ENCODE assay signal across 8 mouse cellular contexts in genomic region chr14:55092011-55092577, GRCm38 (mm10). TPM values are rescaled to one million over a fixed set of nuclear protein-coding genes. Genes with fewer than 3 reads are reported as not detected.
DNase-seq lines count a peak whose midpoint lies in the region; ATAC-seq and TF ChIP-seq lines count a peak whose summit lies in the region.

Gene Zfhx2, minus strand, starts transcription at chr14:55092324.

- peak within 1 kb of the TSS; percentile 73 for H3K4me3 ChIP-seq in cortical plate, adult 2 months (ENCODE audit: insufficient read depth, low read length)

- TF ChIP-seq POLR2A in cortical plate, adult 2 months (IDR thresholded peaks at IDR 0.05; ENCODE audit: extremely low read depth, insufficient read depth, low read length): peak; percentile 85

- H3K27ac ChIP-seq in cortical plate, adult 2 months (ENCODE audit: insufficient read depth, low read length): peak within 1 kb of the TSS; percentile 36

- DNase-seq in gastrocnemius, postnatal 10 days: peak; percentile 83
- DNase-seq in left cerebral cortex, postnatal 10 days (ENCODE audit: extremely low spot score in 1 of 2, low spot score in 2 of 2): peak; percentile 91 to 93
- peak; percentile 95 for DNase-seq in right cerebral cortex, postnatal 25 days
- peak; percentile 77 to 83 for DNase-seq in urinary bladder, postnatal 4 days (ENCODE audit: low spot score in 2 of 2)

- peaks cover 12% of the 10 kb centered on the region for H3K4me1 ChIP-seq in cortical plate, adult 2 months (ENCODE audit: control insufficient read depth, insufficient read depth, low read length)

- intact Hi-C loops in left cerebral cortex, postnatal 10 days (cut with DNase I): no loop called here

- TF ChIP-seq CTCF in cortical plate, adult 2 months (IDR thresholded peaks at IDR 0.05; ENCODE audit: extremely low read depth, insufficient read depth, low read length): no peak

- peak; percentile 87 for ATAC-seq in activated CD4-positive, CD25-positive, alpha-beta regulatory T cell, adult 4 months
- ATAC-seq in inflammation-experienced regulatory T-cells, adult 6 months: peak; percentile 88
- ATAC-seq in megakaryocyte-erythroid progenitor cell, adult 5-6 weeks (replicated peaks; ENCODE audit: low FRiP score, low TSS enrichment, poor library complexity, severe bottlenecking): peak; percentile 82

RNA-seq across cellular contexts. Expression of gene Zfhx2, which starts in this region (rescaled TPM):
- 1 to 10 TPM; 5.4 to 5.5 TPM for polyA plus RNA-seq in activated CD4-positive, CD25-positive, alpha-beta regulatory T cell, adult 4 months (2017; shearing (Covaris generic))
- 13.0 and 13.1 TPM in 2 replicates for polyA plus RNA-seq in cortical plate, adult 2 months (2012; rRNA removed)
- total RNA-seq in gastrocnemius, postnatal 10 days (2021): 1 to 10 TPM; 1.8 to 3.0 TPM
- polyA plus RNA-seq in inflammation-experienced regulatory T-cells, adult 6 months (2017; shearing (Covaris generic)): 1 to 10 TPM; 4.1 to 4.9 (median 4.2) TPM
- 10 to 100 TPM; 26.6 to 27.2 TPM for total RNA-seq in left cerebral cortex, postnatal 10 days (2021)
- total RNA-seq in megakaryocyte-erythroid progenitor cell, adult 5-6 weeks (2014; fragmentation: Nextera tagmentation): 5.6 and 7.8 TPM in 2 replicates
- 0.19 and 1.4 TPM in 2 replicates for total RNA-seq in megakaryocyte-erythroid progenitor cell, adult 5-6 weeks (2017)

Comparison
In these comparisons a context has a peak if more than half of its experiments do, and no peak if none do; other contexts are left out.
1. Peak in every context shown above with its lines: DNase-seq, ATAC-seq, H3K4me3 ChIP-seq and H3K27ac ChIP-seq.